Mouse (Mus musculus) forebrain, embryonic 16.5 days (tissue): ENCODE results near the gene Pla2g4e. TPM values are rescaled to one million over a fixed set of nuclear protein-coding genes. Genes with fewer than 3 reads are reported as not detected.

Experiments used
- ATAC-seq: fragments of 200-750 bp; cut with Nextera tagmentation; 2 replicates; pipeline ENCODE4 v1.8.0; 2017; ENCODE audit warnings: mild to moderate bottlenecking, moderate library complexity
- H3K27ac ChIP-seq: fragments of 300-500 bp; sonication (generic); 2 replicates; pipeline ENCODE4 v1.5.1; 2014; ENCODE audit warnings: low read length, control low read depth
- H3K27me3 ChIP-seq: fragments of 300-500 bp; sonication (generic); replicated peaks from 2 replicates; pipeline ENCODE4 v1.6.1; 2014; ENCODE audit warnings: low read length; ENCODE audit not compliant: control insufficient read depth, insufficient read depth
- H3K36me3 ChIP-seq: fragments of 300-500 bp; sonication (generic); 2 replicates; pipeline ENCODE4 v1.6.1; 2014; ENCODE audit not compliant: control insufficient read depth, insufficient read depth
- H3K4me1 ChIP-seq: fragments of 300-500 bp; sonication (generic); replicated peaks from 2 replicates; pipeline ENCODE4 v1.6.1; 2014; ENCODE audit warnings: low read length; ENCODE audit not compliant: control insufficient read depth, insufficient read depth
- H3K4me2 ChIP-seq: fragments of 300-500 bp; sonication (generic); 2 replicates; pipeline ENCODE4 v1.6.1; 2014; ENCODE audit warnings: mild to moderate bottlenecking, low read length, control low read depth
- H3K4me3 ChIP-seq: fragments of 300-500 bp; sonication (generic); replicated peaks from 2 replicates; pipeline ENCODE4 v1.5.1; 2014; ENCODE audit warnings: mild to moderate bottlenecking, low read length, control low read depth
- H3K9ac ChIP-seq: fragments of 300-500 bp; sonication (generic); replicated peaks from 2 replicates; pipeline ENCODE4 v1.6.1; 2014; ENCODE audit warnings: low read depth, low read length, control low read depth
- H3K9me3 ChIP-seq: fragments of 300-500 bp; sonication (generic); 2 replicates; pipeline ENCODE4 v1.6.1; 2016; ENCODE audit warnings: low read length; ENCODE audit not compliant: control insufficient read depth
- WGBS: fragments of 180-500 bp; shearing (Covaris S2); extraction: QIAGEN DNeasy Blood & Tissue Kit; methylation state at CpG from one replicate; pipeline ENCODE4 v1.1.7; 2014; 5-methylcytosine and 5-hydroxymethylcytosine counted together
- polyA plus RNA-seq: library from polyadenylated mRNA; unstranded; fragments of >200 nt; fragmentation: Nextera tagmentation; extraction: Ambion mirVana; gene quantifications from 2 replicates; pipeline ENCODE4 v1.2.1, GENCODE M21; 2015

Gene Pla2g4e
- polyA plus RNA-seq, 1 experiment from 2014 or later = 3.4 TPM

GRCm38 (mm10) chr2:120153586-120154360 is 91.4 kb downstream of the Pla2g4e start:
- Histone ChIP-seq H3K9me3 (no peaks in the 10 kb centered on the region), H3K9ac (peak overlapping the region; percentile 68), H3K4me2 (peak overlapping the region; percentile 99), H3K36me3 (no peaks in the 10 kb centered on the region), H3K27ac (no peak overlapping the region), H3K4me3 (peak overlapping the region; percentile 74), H3K27me3 (no peaks in the 10 kb centered on the region), H3K4me1 (peaks cover 9% of the 10 kb centered on the region)
- 5% methylated on average over 38 of the region's 38 CpGs for WGBS
- ATAC-seq = no peak

GRCm38 (mm10) chr2:120150571-120150970 is 94.6 kb downstream of the Pla2g4e start:
- ATAC-seq = no peak
- Histone ChIP-seq H3K27ac (no peak overlapping the region), H3K9ac (no peak overlapping the region), H3K9me3 (no peaks in the 10 kb centered on the region), H3K27me3 (no peaks in the 10 kb centered on the region), H3K4me2 (no peak overlapping the region), H3K4me3 (no peak overlapping the region), H3K36me3 (no peaks in the 10 kb centered on the region), H3K4me1 (peaks cover 9% of the 10 kb centered on the region)
- WGBS = 85% methylated on average over 3 of the region's 3 CpGs

- no peak for ATAC-seq
- H3K9ac ChIP-seq = no peak overlapping the region
- H3K27ac ChIP-seq = no peak overlapping the region
- H3K9me3 ChIP-seq = no peaks in the 10 kb centered on the region
- H3K4me1 ChIP-seq = peaks cover 5% of the 10 kb centered on the region
- no peaks in the 10 kb centered on the region for H3K27me3 ChIP-seq
- H3K4me2 ChIP-seq = no peak overlapping the region
- 86% methylated on average over 7 of the region's 7 CpGs for WGBS
- no peak overlapping the region for H3K4me3 ChIP-seq
- H3K36me3 ChIP-seq = no peaks in the 10 kb centered on the region
Measured at GRCm38 (mm10) chr2:120149634-120150033, 95.5 kb downstream of the Pla2g4e start.

- Histone ChIP-seq H3K4me3 (no peak overlapping the region), H3K27ac (no peak overlapping the region), H3K4me1 (no peaks in the 10 kb centered on the region), H3K9ac (no peak overlapping the region), H3K36me3 (no peaks in the 10 kb centered on the region), H3K27me3 (no peaks in the 10 kb centered on the region), H3K4me2 (no peak overlapping the region), H3K9me3 (no peaks in the 10 kb centered on the region)
- 93% methylated on average over 3 of the region's 3 CpGs for WGBS
- ATAC-seq = no peak
Measured at GRCm38 (mm10) chr2:120147999-120148398, 97.1 kb downstream of the Pla2g4e start.

- no peaks in the 10 kb centered on the region for H3K4me1 ChIP-seq
- H3K4me3 ChIP-seq = no peak overlapping the region
- H3K4me2 ChIP-seq = no peak overlapping the region
- no peak overlapping the region for H3K27ac ChIP-seq
- H3K9me3 ChIP-seq = no peaks in the 10 kb centered on the region
- H3K36me3 ChIP-seq = no peaks in the 10 kb centered on the region
- no peak overlapping the region for H3K9ac ChIP-seq
- no peaks in the 10 kb centered on the region for H3K27me3 ChIP-seq
- 60% methylated on average over 2 of the region's 2 CpGs for WGBS
- no peak for ATAC-seq
Measured at GRCm38 (mm10) chr2:120147364-120147763, 97.8 kb downstream of the Pla2g4e start.

GRCm38 (mm10) chr2:120146543-120146942 is 98.6 kb downstream of the Pla2g4e start:
- Histone ChIP-seq H3K27ac (no peak overlapping the region), H3K4me1 (no peaks in the 10 kb centered on the region), H3K9me3 (no peaks in the 10 kb centered on the region), H3K9ac (no peak overlapping the region), H3K4me2 (no peak overlapping the region), H3K4me3 (no peak overlapping the region), H3K27me3 (no peaks in the 10 kb centered on the region), H3K36me3 (no peaks in the 10 kb centered on the region)
- no peak for ATAC-seq
- WGBS = 80% methylated on average over 2 of the region's 2 CpGs

GRCm38 (mm10) chr2:120144390-120144789 is 100.7 kb downstream of the Pla2g4e start:
- WGBS = 86% methylated on average over 4 of the region's 4 CpGs
- Histone ChIP-seq H3K36me3 (no peaks in the 10 kb centered on the region), H3K27ac (no peak overlapping the region), H3K4me2 (no peak overlapping the region), H3K27me3 (no peaks in the 10 kb centered on the region), H3K9ac (no peak overlapping the region), H3K9me3 (no peaks in the 10 kb centered on the region), H3K4me3 (no peak overlapping the region), H3K4me1 (no peaks in the 10 kb centered on the region)
- ATAC-seq = no peak

GRCm38 (mm10) chr2:120142336-120142735 is 102.8 kb downstream of the Pla2g4e start:
- Histone ChIP-seq H3K36me3 (no peaks in the 10 kb centered on the region), H3K27ac (no peak overlapping the region), H3K4me2 (no peak overlapping the region), H3K4me3 (no peak overlapping the region), H3K27me3 (no peaks in the 10 kb centered on the region), H3K4me1 (no peaks in the 10 kb centered on the region), H3K9me3 (no peaks in the 10 kb centered on the region), H3K9ac (no peak overlapping the region)
- ATAC-seq = no peak
- WGBS = 83% methylated on average over 5 of the region's 5 CpGs

GRCm38 (mm10) chr2:120141671-120142070 is 103.5 kb downstream of the Pla2g4e start:
- Histone ChIP-seq H3K27ac (no peak overlapping the region), H3K27me3 (no peaks in the 10 kb centered on the region), H3K4me1 (no peaks in the 10 kb centered on the region), H3K9ac (no peak overlapping the region), H3K4me2 (no peak overlapping the region), H3K9me3 (no peaks in the 10 kb centered on the region), H3K4me3 (no peak overlapping the region), H3K36me3 (no peaks in the 10 kb centered on the region)
- 77% methylated on average over 1 of the region's 1 CpGs for WGBS
- no peak for ATAC-seq

- ATAC-seq = no peak
- no peaks in the 10 kb centered on the region for H3K9me3 ChIP-seq
- H3K4me3 ChIP-seq = no peak overlapping the region
- 91% methylated on average over 5 of the region's 5 CpGs for WGBS
- H3K4me2 ChIP-seq = no peak overlapping the region
- no peak overlapping the region for H3K27ac ChIP-seq
- no peaks in the 10 kb centered on the region for H3K27me3 ChIP-seq
- no peaks in the 10 kb centered on the region for H3K4me1 ChIP-seq
- H3K9ac ChIP-seq = no peak overlapping the region
- no peaks in the 10 kb centered on the region for H3K36me3 ChIP-seq
Measured at GRCm38 (mm10) chr2:120140326-120140725, 104.8 kb downstream of the Pla2g4e start.
